Mouse (Mus musculus) kidney, postnatal 25 days (tissue): ENCODE measurements at regions not wholly inside any gene's neighbourhood (a gene's known extent, or its start where the extent isn't known, plus 50 kb on each side); places are given as distances from the start of the nearest gene placed in this dataset.

Source experiments
- DNase-seq, 2 experiments: peaks; one replicate each; pipeline ENCODE4 v3.0.0; 2021; ENCODE audit warnings: mixed read lengths in 2 of 2

- no peak for DNase-seq
Measured at GRCm38 (mm10) chr19:44626261-44626660, 63.6 kb downstream of the Hif1an start.

- DNase-seq: no peak
Measured at GRCm38 (mm10) chr19:44629705-44630104, 67.1 kb downstream of the Hif1an start.

- peak; percentile 5 to 43 for DNase-seq
Measured at GRCm38 (mm10) chr19:44631356-44632007, 68.8 kb downstream of the Hif1an start.

- no peak for DNase-seq
Measured at GRCm38 (mm10) chr19:44637145-44637719, 74.6 kb downstream of the Hif1an start.

- no peak for DNase-seq
Measured at GRCm38 (mm10) chr19:44640021-44640420, 77.4 kb downstream of the Hif1an start.

- no peak for DNase-seq
Measured at GRCm38 (mm10) chr19:44640551-44640950, 77.9 kb downstream of the Hif1an start.

GRCm38 (mm10) chr19:44642294-44642693 lies 79.6 kb downstream of the Hif1an start:
- DNase-seq: no peak

GRCm38 (mm10) chr19:44644376-44644775 lies 81.7 kb downstream of the Hif1an start:
- DNase-seq: no peak

- no peak for DNase-seq
Measured at GRCm38 (mm10) chr19:44644929-44645328, 82.3 kb downstream of the Hif1an start.

- DNase-seq: no peak
Measured at GRCm38 (mm10) chr19:44646548-44646947, 83.9 kb downstream of the Hif1an start.

GRCm38 (mm10) chr19:44649206-44649605 lies 86.6 kb downstream of the Hif1an start:
- peak; percentile 20 to 69 for DNase-seq

GRCm38 (mm10) chr19:44650841-44651240 lies 88.2 kb downstream of the Hif1an start:
- no peak for DNase-seq

GRCm38 (mm10) chr19:44651605-44652004 lies 89.0 kb downstream of the Hif1an start:
- DNase-seq: peak in 1 of 2 experiments; percentile 31

GRCm38 (mm10) chr19:44655719-44656118 lies 93.1 kb downstream of the Hif1an start:
- peak; percentile 68 for DNase-seq

GRCm38 (mm10) chr19:44659316-44659715 lies 96.5 kb upstream of the Pax2 start:
- DNase-seq: no peak

GRCm38 (mm10) chr19:44669535-44669958 lies 86.3 kb upstream of the Pax2 start:
- no peak for DNase-seq

- no peak for DNase-seq
Measured at GRCm38 (mm10) chr19:44674621-44675245, 81.1 kb upstream of the Pax2 start.

- DNase-seq: peak in 1 of 2 experiments; percentile 47
Measured at GRCm38 (mm10) chr19:44676555-44677120, 79.2 kb upstream of the Pax2 start.

- no peak for DNase-seq
Measured at GRCm38 (mm10) chr19:44677295-44677694, 78.5 kb upstream of the Pax2 start.

- no peak for DNase-seq
Measured at GRCm38 (mm10) chr19:44678686-44679085, 77.2 kb upstream of the Pax2 start.

- DNase-seq: no peak
Measured at GRCm38 (mm10) chr19:44681675-44682074, 74.2 kb upstream of the Pax2 start.

GRCm38 (mm10) chr19:44683191-44683590 lies 72.7 kb upstream of the Pax2 start:
- DNase-seq: no peak

- DNase-seq: peak; percentile 32 to 60
Measured at GRCm38 (mm10) chr19:44684061-44684514, 71.8 kb upstream of the Pax2 start.

GRCm38 (mm10) chr19:44686061-44686460 lies 69.8 kb upstream of the Pax2 start:
- DNase-seq: no peak
